Mouse (Mus musculus) hindbrain, embryonic 14.5 days (tissue): ENCODE measurements at regions not wholly inside any gene's neighbourhood (a gene's known extent, or its start where the extent isn't known, plus 50 kb on each side); places are given as distances from the start of the nearest gene placed in this dataset.
"Not testable (repeated sequence)": the region's sequence is repeated elsewhere in the genome, so short reads cannot be mapped to it uniquely, and the experiment has no call there.

Source experiments
- ATAC-seq: fragments of 200-750 bp; cut with Nextera tagmentation; 2 replicates; pipeline ENCODE4 v1.8.0; 2017; ENCODE audit warnings: moderate number of reproducible peaks, mild to moderate bottlenecking, moderate TSS enrichment, moderate library complexity; ENCODE audit not compliant: low FRiP score
- DNase-seq: peaks from one replicate; pipeline ENCODE4 v3.0.0-alpha.2; 2015; ENCODE audit warnings: low spot score
- H3K27ac ChIP-seq: fragments of 300-500 bp; sonication (generic); 2 replicates; pipeline ENCODE4 v1.5.1; 2014; ENCODE audit warnings: mild to moderate bottlenecking, moderate library complexity
- H3K27me3 ChIP-seq: fragments of 300-500 bp; sonication (generic); 2 replicates; pipeline ENCODE4 v1.6.1; 2014; ENCODE audit warnings: mild to moderate bottlenecking, low read length, mixed read lengths; ENCODE audit not compliant: control insufficient read depth, insufficient read depth
- H3K36me3 ChIP-seq: fragments of 300-500 bp; sonication (generic); replicated peaks from 2 replicates; pipeline ENCODE4 v1.6.1; 2014; ENCODE audit not compliant: control insufficient read depth, insufficient read depth
- H3K4me1 ChIP-seq: fragments of 300-500 bp; sonication (generic); replicated peaks from 2 replicates; pipeline ENCODE4 v1.6.1; 2014; ENCODE audit warnings: antibody characterized with exemption, low read length, mixed read lengths; ENCODE audit not compliant: control insufficient read depth, insufficient read depth
- H3K4me2 ChIP-seq: fragments of 300-500 bp; sonication (generic); replicated peaks from 2 replicates; pipeline ENCODE4 v1.6.1; 2014; ENCODE audit warnings: mild to moderate bottlenecking, moderate library complexity
- H3K4me3 ChIP-seq: fragments of 300-500 bp; sonication (generic); replicated peaks from 2 replicates; pipeline ENCODE4 v1.5.1; 2014; ENCODE audit warnings: mild to moderate bottlenecking, low read length
- H3K9ac ChIP-seq: fragments of 300-500 bp; sonication (generic); 2 replicates; pipeline ENCODE4 v1.6.1; 2014
- H3K9me3 ChIP-seq: fragments of 300-500 bp; sonication (generic); 2 replicates; pipeline ENCODE4 v1.6.1; 2016; ENCODE audit warnings: low read length; ENCODE audit not compliant: control insufficient read depth
- WGBS: fragments of 180-500 bp; shearing (Covaris S2); extraction: QIAGEN DNeasy Blood & Tissue Kit; methylation state at CpG from one replicate; pipeline ENCODE4 v1.1.7; 2014; 5-methylcytosine and 5-hydroxymethylcytosine counted together

GRCm38 (mm10) chr7:118320307-118320706, 76.8 kb upstream of the Smg1 start:
- no peaks in the 10 kb centered on the region for H3K27me3 ChIP-seq
- no peak overlapping the region for H3K4me2 ChIP-seq
- no peak overlapping the region for H3K27ac ChIP-seq
- DNase-seq (no peak), ATAC-seq (no peak)
- H3K4me1 ChIP-seq: no peaks in the 10 kb centered on the region
- H3K36me3 ChIP-seq: no peaks in the 10 kb centered on the region
- 87% methylated on average over 4 of the region's 4 CpGs for WGBS
- no peak overlapping the region for H3K4me3 ChIP-seq
- no peaks in the 10 kb centered on the region for H3K9me3 ChIP-seq
- no peak overlapping the region for H3K9ac ChIP-seq

GRCm38 (mm10) chr7:118318432-118319135, 75.1 kb upstream of the Smg1 start:
- Histone ChIP-seq H3K4me1 (no peaks in the 10 kb centered on the region), H3K9ac (no peak overlapping the region), H3K4me2 (no peak overlapping the region), H3K27me3 (no peaks in the 10 kb centered on the region), H3K4me3 (no peak overlapping the region), H3K36me3 (no peaks in the 10 kb centered on the region), H3K27ac (no peak overlapping the region), H3K9me3 (no peaks in the 10 kb centered on the region)
- ATAC-seq (no peak), DNase-seq (no peak)
- 80% methylated on average over 12 of the region's 12 CpGs for WGBS

- H3K4me1 ChIP-seq, H3K4me2 ChIP-seq, H3K36me3 ChIP-seq, H3K27ac ChIP-seq, H3K4me3 ChIP-seq, ATAC-seq, H3K9me3 ChIP-seq, DNase-seq, H3K27me3 ChIP-seq, H3K9ac ChIP-seq: not testable (repeated sequence)
- 79% methylated on average over 10 of the region's 10 CpGs for WGBS
These were observed 71.4 kb upstream of the Smg1 start for GRCm38 (mm10) chr7:118314886-118315285.

GRCm38 (mm10) chr7:118314228-118314658, 70.8 kb upstream of the Smg1 start:
- ATAC-seq (no peak), DNase-seq (no peak)
- Histone ChIP-seq H3K9ac (no peak overlapping the region), H3K27me3 (no peaks in the 10 kb centered on the region), H3K36me3 (no peaks in the 10 kb centered on the region), H3K4me3 (no peak overlapping the region), H3K4me1 (no peaks in the 10 kb centered on the region), H3K27ac (no peak overlapping the region), H3K4me2 (no peak overlapping the region), H3K9me3 (no peaks in the 10 kb centered on the region)
- 82% methylated on average over 8 of the region's 8 CpGs for WGBS

GRCm38 (mm10) chr7:118313818-118314217, 70.3 kb upstream of the Smg1 start:
- no peak for ATAC-seq
- H3K4me1 ChIP-seq: no peaks in the 10 kb centered on the region
- H3K4me2 ChIP-seq: no peak overlapping the region
- H3K36me3 ChIP-seq: no peaks in the 10 kb centered on the region
- H3K9me3 ChIP-seq: no peaks in the 10 kb centered on the region
- WGBS: 69% methylated on average over 8 of the region's 8 CpGs
- no peaks in the 10 kb centered on the region for H3K27me3 ChIP-seq
- no peak overlapping the region for H3K9ac ChIP-seq
- H3K4me3 ChIP-seq: no peak overlapping the region
- DNase-seq: no peak
- no peak overlapping the region for H3K27ac ChIP-seq

GRCm38 (mm10) chr7:118309733-118310132, 66.3 kb upstream of the Smg1 start:
- no peaks in the 10 kb centered on the region for H3K9me3 ChIP-seq
- no peaks in the 10 kb centered on the region for H3K27me3 ChIP-seq
- no peak overlapping the region for H3K4me2 ChIP-seq
- WGBS: 76% methylated on average over 5 of the region's 5 CpGs
- DNase-seq (no peak), ATAC-seq (no peak)
- no peak overlapping the region for H3K4me3 ChIP-seq
- no peaks in the 10 kb centered on the region for H3K4me1 ChIP-seq
- H3K27ac ChIP-seq: no peak overlapping the region
- no peak overlapping the region for H3K9ac ChIP-seq
- no peaks in the 10 kb centered on the region for H3K36me3 ChIP-seq

- Histone ChIP-seq H3K9ac (no peak overlapping the region), H3K4me1 (no peaks in the 10 kb centered on the region), H3K36me3 (no peaks in the 10 kb centered on the region), H3K9me3 (no peaks in the 10 kb centered on the region), H3K27me3 (no peaks in the 10 kb centered on the region), H3K4me2 (no peak overlapping the region), H3K4me3 (no peak overlapping the region), H3K27ac (no peak overlapping the region)
- 97% methylated on average over 2 of the region's 2 CpGs for WGBS
- ATAC-seq: no peak
- no peak for DNase-seq
These were observed 65.4 kb upstream of the Smg1 start for GRCm38 (mm10) chr7:118308882-118309281.

GRCm38 (mm10) chr7:118304812-118305211, 61.3 kb upstream of the Smg1 start:
- Histone ChIP-seq H3K4me2 (no peak overlapping the region), H3K4me3 (no peak overlapping the region), H3K9me3 (no peaks in the 10 kb centered on the region), H3K27me3 (no peaks in the 10 kb centered on the region), H3K4me1 (no peaks in the 10 kb centered on the region), H3K9ac (no peak overlapping the region), H3K36me3 (no peaks in the 10 kb centered on the region), H3K27ac (no peak overlapping the region)
- under 1% methylated on average over 8 of the region's 8 CpGs for WGBS
- ATAC-seq: peak; percentile 73; the same call in 1 of the 2 replicates
- peak; percentile 93 for DNase-seq

GRCm38 (mm10) chr7:118304338-118304737, 60.9 kb upstream of the Smg1 start:
- H3K27ac ChIP-seq: no peak overlapping the region
- no peak overlapping the region for H3K4me2 ChIP-seq
- H3K4me3 ChIP-seq: no peak overlapping the region
- no peak overlapping the region for H3K9ac ChIP-seq
- no peaks in the 10 kb centered on the region for H3K4me1 ChIP-seq
- ATAC-seq (no peak), DNase-seq (no peak)
- no peaks in the 10 kb centered on the region for H3K9me3 ChIP-seq
- H3K27me3 ChIP-seq: no peaks in the 10 kb centered on the region
- no peaks in the 10 kb centered on the region for H3K36me3 ChIP-seq
- 74% methylated on average over 2 of the region's 2 CpGs for WGBS

GRCm38 (mm10) chr7:118303921-118304320, 60.5 kb upstream of the Smg1 start:
- H3K27ac ChIP-seq: no peak overlapping the region
- H3K27me3 ChIP-seq: no peaks in the 10 kb centered on the region
- H3K4me3 ChIP-seq: no peak overlapping the region
- 90% methylated on average over 6 of the region's 6 CpGs for WGBS
- no peak overlapping the region for H3K9ac ChIP-seq
- H3K9me3 ChIP-seq: no peaks in the 10 kb centered on the region
- H3K36me3 ChIP-seq: no peaks in the 10 kb centered on the region
- H3K4me1 ChIP-seq: no peaks in the 10 kb centered on the region
- DNase-seq (no peak), ATAC-seq (no peak)
- no peak overlapping the region for H3K4me2 ChIP-seq
